Mouse (Mus musculus): ENCODE results near the gene Tipin. TPM values are rescaled to one million over a fixed set of nuclear protein-coding genes. Genes with fewer than 3 reads are reported as not detected.
"Not testable (repeated sequence)": the region's sequence is repeated elsewhere in the genome, so short reads cannot be mapped to it uniquely, and the experiment has no call there.

Tipin gene
- polyA plus RNA-seq, 1 experiment from 2014 or later: 361 TPM

- H3K36me3 ChIP-seq (ENCODE audit: control insufficient read depth, insufficient read depth, low read length): no peaks in the 10 kb centered on the region
- no peaks in the 10 kb centered on the region for H3K4me1 ChIP-seq (replicated peaks; ENCODE audit: control insufficient read depth, insufficient read depth, low read length)
- H3K9me3 ChIP-seq (ENCODE audit: control insufficient read depth, low read length): no peaks in the 10 kb centered on the region
- no peak for DNase-seq (ENCODE audit: low spot score)
- H3K27me3 ChIP-seq (replicated peaks; ENCODE audit: control insufficient read depth, insufficient read depth, low read length): no peaks in the 10 kb centered on the region
- WGBS: 87% methylated on average over 4 of the region's 4 CpGs
- H3K4me3 ChIP-seq (ENCODE audit: low read depth, low read length): no peak overlapping the region
- no peak overlapping the region for H3K27ac ChIP-seq (ENCODE audit: low read depth, low read length)
- ATAC-seq (replicated peaks; ENCODE audit: low FRiP score): no peak
- no peak overlapping the region for H3K9ac ChIP-seq (ENCODE audit: low read depth, low read length)
- H3K4me2 ChIP-seq: no peak overlapping the region
Observed at GRCm38 (mm10) chr9:64261023-64261422, 20.4 kb upstream of the Tipin start.

GRCm38 (mm10) chr9:64264813-64265212 is 16.6 kb upstream of the Tipin start:
- WGBS: 23% methylated on average over 1 of the region's 1 CpGs
- Histone ChIP-seq H3K27ac (ENCODE audit: low read depth, low read length) (no peak overlapping the region), H3K9ac (ENCODE audit: low read depth, low read length) (no peak overlapping the region), H3K9me3 (ENCODE audit: control insufficient read depth, low read length) (no peaks in the 10 kb centered on the region), H3K27me3 (replicated peaks; ENCODE audit: control insufficient read depth, insufficient read depth, low read length) (no peaks in the 10 kb centered on the region), H3K4me1 (replicated peaks; ENCODE audit: control insufficient read depth, insufficient read depth, low read length) (no peaks in the 10 kb centered on the region), H3K4me2 (no peak overlapping the region), H3K36me3 (ENCODE audit: control insufficient read depth, insufficient read depth, low read length) (no peaks in the 10 kb centered on the region), H3K4me3 (ENCODE audit: low read depth, low read length) (no peak overlapping the region)
- ATAC-seq (replicated peaks; ENCODE audit: low FRiP score): no peak
- no peak for DNase-seq (ENCODE audit: low spot score)

GRCm38 (mm10) chr9:64267231-64267630 is 14.2 kb upstream of the Tipin start:
- Histone ChIP-seq H3K9ac (ENCODE audit: low read depth, low read length) (no peak overlapping the region), H3K4me3 (ENCODE audit: low read depth, low read length) (no peak overlapping the region), H3K4me2 (no peak overlapping the region), H3K27ac (ENCODE audit: low read depth, low read length) (no peak overlapping the region), H3K27me3 (replicated peaks; ENCODE audit: control insufficient read depth, insufficient read depth, low read length) (no peaks in the 10 kb centered on the region), H3K9me3 (ENCODE audit: control insufficient read depth, low read length) (no peaks in the 10 kb centered on the region), H3K4me1 (replicated peaks; ENCODE audit: control insufficient read depth, insufficient read depth, low read length) (no peaks in the 10 kb centered on the region), H3K36me3 (ENCODE audit: control insufficient read depth, insufficient read depth, low read length) (no peaks in the 10 kb centered on the region)
- DNase-seq (ENCODE audit: low spot score) (no peak), ATAC-seq (replicated peaks; ENCODE audit: low FRiP score) (no peak)
- 90% methylated on average over 1 of the region's 1 CpGs for WGBS

- ATAC-seq (replicated peaks; ENCODE audit: low FRiP score): no peak
- Histone ChIP-seq H3K36me3 (ENCODE audit: control insufficient read depth, insufficient read depth, low read length) (no peaks in the 10 kb centered on the region), H3K27ac (ENCODE audit: low read depth, low read length) (no peak overlapping the region), H3K9me3 (ENCODE audit: control insufficient read depth, low read length) (no peaks in the 10 kb centered on the region), H3K9ac (ENCODE audit: low read depth, low read length) (no peak overlapping the region), H3K4me1 (replicated peaks; ENCODE audit: control insufficient read depth, insufficient read depth, low read length) (no peaks in the 10 kb centered on the region), H3K27me3 (replicated peaks; ENCODE audit: control insufficient read depth, insufficient read depth, low read length) (no peaks in the 10 kb centered on the region), H3K4me2 (no peak overlapping the region), H3K4me3 (ENCODE audit: low read depth, low read length) (no peak overlapping the region)
- WGBS: 66% methylated on average over 10 of the region's 10 CpGs
- no peak for DNase-seq (ENCODE audit: low spot score)
Observed at GRCm38 (mm10) chr9:64268196-64268595, 13.2 kb upstream of the Tipin start.

GRCm38 (mm10) chr9:64268836-64269235 is 12.5 kb upstream of the Tipin start:
- not testable (repeated sequence) for H3K27me3 ChIP-seq (replicated peaks; ENCODE audit: control insufficient read depth, insufficient read depth, low read length); H3K27ac ChIP-seq (ENCODE audit: low read depth, low read length); H3K36me3 ChIP-seq (ENCODE audit: control insufficient read depth, insufficient read depth, low read length); DNase-seq (ENCODE audit: low spot score); H3K4me3 ChIP-seq (ENCODE audit: low read depth, low read length); H3K4me2 ChIP-seq; ATAC-seq (replicated peaks; ENCODE audit: low FRiP score); H3K9ac ChIP-seq (ENCODE audit: low read depth, low read length); H3K4me1 ChIP-seq (replicated peaks; ENCODE audit: control insufficient read depth, insufficient read depth, low read length); H3K9me3 ChIP-seq (ENCODE audit: control insufficient read depth, low read length)
- 90% methylated on average over 8 of the region's 8 CpGs for WGBS

GRCm38 (mm10) chr9:64271249-64271648 is 10.1 kb upstream of the Tipin start:
- DNase-seq (ENCODE audit: low spot score) (no peak), ATAC-seq (replicated peaks; ENCODE audit: low FRiP score) (no peak)
- no peak overlapping the region for H3K9ac ChIP-seq (ENCODE audit: low read depth, low read length)
- WGBS: 70% methylated on average over 3 of the region's 3 CpGs
- no peaks in the 10 kb centered on the region for H3K9me3 ChIP-seq (ENCODE audit: control insufficient read depth, low read length)
- H3K4me3 ChIP-seq (ENCODE audit: low read depth, low read length): no peak overlapping the region
- no peaks in the 10 kb centered on the region for H3K36me3 ChIP-seq (ENCODE audit: control insufficient read depth, insufficient read depth, low read length)
- H3K4me1 ChIP-seq (replicated peaks; ENCODE audit: control insufficient read depth, insufficient read depth, low read length): no peaks in the 10 kb centered on the region
- no peak overlapping the region for H3K27ac ChIP-seq (ENCODE audit: low read depth, low read length)
- no peak overlapping the region for H3K4me2 ChIP-seq
- H3K27me3 ChIP-seq (replicated peaks; ENCODE audit: control insufficient read depth, insufficient read depth, low read length): no peaks in the 10 kb centered on the region

- no peak for DNase-seq (ENCODE audit: low spot score)
- no peak overlapping the region for H3K9ac ChIP-seq (ENCODE audit: low read depth, low read length)
- H3K36me3 ChIP-seq (ENCODE audit: control insufficient read depth, insufficient read depth, low read length): no peaks in the 10 kb centered on the region
- H3K4me1 ChIP-seq (replicated peaks; ENCODE audit: control insufficient read depth, insufficient read depth, low read length): no peaks in the 10 kb centered on the region
- no peak overlapping the region for H3K27ac ChIP-seq (ENCODE audit: low read depth, low read length)
- H3K9me3 ChIP-seq (ENCODE audit: control insufficient read depth, low read length): no peaks in the 10 kb centered on the region
- no peak for ATAC-seq (replicated peaks; ENCODE audit: low FRiP score)
- 24% methylated on average over 7 of the region's 7 CpGs for WGBS
- no peak overlapping the region for H3K4me2 ChIP-seq
- H3K27me3 ChIP-seq (replicated peaks; ENCODE audit: control insufficient read depth, insufficient read depth, low read length): no peaks in the 10 kb centered on the region
- H3K4me3 ChIP-seq (ENCODE audit: low read depth, low read length): no peak overlapping the region
Observed at GRCm38 (mm10) chr9:64272611-64273010, 8.8 kb upstream of the Tipin start.

GRCm38 (mm10) chr9:64273757-64274156 is 7.6 kb upstream of the Tipin start:
- H3K9me3 ChIP-seq (ENCODE audit: control insufficient read depth, low read length): no peaks in the 10 kb centered on the region
- no peak overlapping the region for H3K9ac ChIP-seq (ENCODE audit: low read depth, low read length)
- no peaks in the 10 kb centered on the region for H3K27me3 ChIP-seq (replicated peaks; ENCODE audit: control insufficient read depth, insufficient read depth, low read length)
- ATAC-seq (replicated peaks; ENCODE audit: low FRiP score) (no peak), DNase-seq (ENCODE audit: low spot score) (no peak)
- no peaks in the 10 kb centered on the region for H3K4me1 ChIP-seq (replicated peaks; ENCODE audit: control insufficient read depth, insufficient read depth, low read length)
- 75% methylated on average over 4 of the region's 4 CpGs for WGBS
- H3K27ac ChIP-seq (ENCODE audit: low read depth, low read length): no peak overlapping the region
- no peak overlapping the region for H3K4me3 ChIP-seq (ENCODE audit: low read depth, low read length)
- no peak overlapping the region for H3K4me2 ChIP-seq
- no peaks in the 10 kb centered on the region for H3K36me3 ChIP-seq (ENCODE audit: control insufficient read depth, insufficient read depth, low read length)

- Histone ChIP-seq H3K4me3 (ENCODE audit: low read depth, low read length) (no peak overlapping the region), H3K36me3 (ENCODE audit: control insufficient read depth, insufficient read depth, low read length) (no peaks in the 10 kb centered on the region), H3K27me3 (replicated peaks; ENCODE audit: control insufficient read depth, insufficient read depth, low read length) (no peaks in the 10 kb centered on the region), H3K27ac (ENCODE audit: low read depth, low read length) (no peak overlapping the region), H3K9ac (ENCODE audit: low read depth, low read length) (no peak overlapping the region), H3K4me1 (replicated peaks; ENCODE audit: control insufficient read depth, insufficient read depth, low read length) (no peaks in the 10 kb centered on the region), H3K9me3 (ENCODE audit: control insufficient read depth, low read length) (no peaks in the 10 kb centered on the region), H3K4me2 (no peak overlapping the region)
- WGBS: 66% methylated on average over 4 of the region's 4 CpGs
- ATAC-seq (replicated peaks; ENCODE audit: low FRiP score) (no peak), DNase-seq (ENCODE audit: low spot score) (no peak)
Observed at GRCm38 (mm10) chr9:64274291-64274690, 7.1 kb upstream of the Tipin start.

Data from liver, embryonic 11.5 days (tissue).